Mouse (Mus musculus) heart, embryonic 15.5 days (tissue): ENCODE results near the gene Gif. TPM values are rescaled to one million over a fixed set of nuclear protein-coding genes. Genes with fewer than 3 reads are reported as not detected.

Experiments used
- ATAC-seq: fragments of 200-750 bp; cut with Nextera tagmentation; replicated peaks from 2 replicates; pipeline ENCODE4 v1.8.0; 2017; ENCODE audit warnings: low read depth, moderate TSS enrichment; ENCODE audit not compliant: insufficient number of reproducible peaks, insufficient read depth, low FRiP score
- H3K27ac ChIP-seq: fragments of 300-500 bp; sonication (generic); 2 replicates; pipeline ENCODE4 v1.5.1; 2015; ENCODE audit warnings: mild to moderate bottlenecking, inconsistent platforms
- H3K27me3 ChIP-seq: fragments of 300-500 bp; sonication (generic); 2 replicates; pipeline ENCODE4 v1.6.1; 2015; ENCODE audit warnings: inconsistent platforms
- H3K36me3 ChIP-seq: fragments of 300-500 bp; sonication (generic); 2 replicates; pipeline ENCODE4 v1.6.1; 2015; ENCODE audit warnings: mild to moderate bottlenecking, inconsistent platforms
- H3K4me1 ChIP-seq: fragments of 300-500 bp; sonication (generic); replicated peaks from 2 replicates; pipeline ENCODE4 v1.6.1; 2015; ENCODE audit warnings: inconsistent platforms
- H3K4me2 ChIP-seq: fragments of 300-500 bp; sonication (generic); 2 replicates; pipeline ENCODE4 v1.6.1; 2015; ENCODE audit warnings: inconsistent platforms, mild to moderate bottlenecking, moderate library complexity
- H3K4me3 ChIP-seq: fragments of 300-500 bp; sonication (generic); 2 replicates; pipeline ENCODE4 v1.5.1; 2015; ENCODE audit warnings: mild to moderate bottlenecking, inconsistent platforms
- H3K9ac ChIP-seq: fragments of 300-500 bp; sonication (generic); 2 replicates; pipeline ENCODE4 v1.6.1; 2015; ENCODE audit warnings: mild to moderate bottlenecking, inconsistent platforms
- H3K9me3 ChIP-seq: fragments of 300-500 bp; sonication (generic); replicated peaks from 2 replicates; pipeline ENCODE4 v1.6.1; 2016; ENCODE audit warnings: inconsistent platforms
- WGBS: fragments of 180-500 bp; shearing (Covaris S2); methylation state at CpG from one replicate; pipeline ENCODE4 v1.1.7; 2015; ENCODE audit warnings: mixed read lengths; 5-methylcytosine and 5-hydroxymethylcytosine counted together
- polyA plus RNA-seq: library from polyadenylated mRNA; unstranded; fragments of >200 nt; fragmentation: Nextera tagmentation; extraction: Ambion mirVana; gene quantifications from 2 replicates; pipeline ENCODE4 v1.2.1, GENCODE M21; 2015

Gif gene
- polyA plus RNA-seq, 1 experiment from 2014 or later = not detected

DNA sequence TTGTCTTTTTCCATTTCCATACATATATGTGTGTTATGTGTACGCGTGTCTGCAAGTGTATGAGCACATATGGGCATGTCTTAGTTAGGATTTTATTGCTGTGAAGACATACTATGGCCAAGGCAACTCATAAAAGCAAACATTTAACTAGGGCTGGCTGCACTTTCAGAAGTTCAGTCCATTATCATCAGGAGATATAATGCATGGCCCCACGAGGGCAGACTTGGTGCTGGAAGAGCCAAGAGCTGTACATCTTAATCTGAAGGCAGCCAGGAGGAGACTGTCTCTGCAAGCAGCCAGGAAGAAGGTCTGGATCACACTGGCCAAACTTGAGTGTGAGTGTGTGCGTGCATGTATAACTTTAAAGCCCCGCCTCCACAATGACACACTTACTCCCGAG, 47.1 kb downstream of the Gif start:
- Histone ChIP-seq H3K36me3 (no peaks in the 10 kb centered on the region), H3K4me3 (no peak overlapping the region), H3K27ac (no peak overlapping the region), H3K27me3 (no peaks in the 10 kb centered on the region), H3K9me3 (no peaks in the 10 kb centered on the region), H3K4me1 (no peaks in the 10 kb centered on the region), H3K9ac (no peak overlapping the region), H3K4me2 (no peak overlapping the region)
- 71% methylated on average over 6 of the region's 6 CpGs for WGBS
- ATAC-seq = no peak

DNA sequence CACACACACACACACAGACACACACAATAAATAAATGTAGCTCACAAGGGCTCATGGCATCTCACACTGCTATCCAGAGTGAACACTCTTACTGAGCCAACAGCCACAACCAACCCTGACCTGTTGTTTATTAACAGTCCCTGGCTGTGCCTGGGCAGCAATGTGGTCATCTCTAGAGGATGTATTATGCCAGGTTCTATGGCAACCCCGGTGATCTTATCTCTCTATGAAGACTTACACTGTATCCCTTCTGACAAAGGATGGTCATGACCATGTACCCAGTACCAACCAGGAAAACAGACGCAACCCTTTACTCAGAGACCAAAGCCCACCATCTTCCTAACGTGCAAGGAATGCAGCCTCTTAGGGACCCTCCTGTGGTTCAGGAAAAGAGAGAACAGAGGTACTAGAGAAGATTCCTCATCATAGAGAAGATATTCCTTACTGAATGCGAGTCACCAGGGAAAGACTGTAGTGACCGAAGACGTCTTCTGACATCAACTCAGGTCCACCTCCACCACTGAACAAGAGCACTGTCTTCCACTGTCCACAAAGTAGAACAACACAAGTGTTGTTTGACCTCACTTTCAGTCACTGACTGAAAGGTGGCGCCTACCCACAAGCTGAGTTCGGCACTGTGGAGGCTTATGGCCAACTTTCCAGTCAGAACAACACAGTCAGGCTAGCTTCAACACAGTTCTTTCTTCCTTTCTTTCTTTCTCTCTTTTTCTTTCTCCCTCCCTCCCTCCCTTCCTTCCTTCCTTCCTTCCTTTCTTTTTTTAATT, 53.4 kb downstream of the Gif start:
- no peak for ATAC-seq
- H3K36me3 ChIP-seq = no peaks in the 10 kb centered on the region
- H3K4me3 ChIP-seq = no peak overlapping the region
- 68% methylated on average over 8 of the region's 8 CpGs for WGBS
- no peaks in the 10 kb centered on the region for H3K27me3 ChIP-seq
- H3K27ac ChIP-seq = no peak overlapping the region
- no peak overlapping the region for H3K4me2 ChIP-seq
- no peak overlapping the region for H3K9ac ChIP-seq
- H3K4me1 ChIP-seq = no peaks in the 10 kb centered on the region
- no peaks in the 10 kb centered on the region for H3K9me3 ChIP-seq

DNA sequence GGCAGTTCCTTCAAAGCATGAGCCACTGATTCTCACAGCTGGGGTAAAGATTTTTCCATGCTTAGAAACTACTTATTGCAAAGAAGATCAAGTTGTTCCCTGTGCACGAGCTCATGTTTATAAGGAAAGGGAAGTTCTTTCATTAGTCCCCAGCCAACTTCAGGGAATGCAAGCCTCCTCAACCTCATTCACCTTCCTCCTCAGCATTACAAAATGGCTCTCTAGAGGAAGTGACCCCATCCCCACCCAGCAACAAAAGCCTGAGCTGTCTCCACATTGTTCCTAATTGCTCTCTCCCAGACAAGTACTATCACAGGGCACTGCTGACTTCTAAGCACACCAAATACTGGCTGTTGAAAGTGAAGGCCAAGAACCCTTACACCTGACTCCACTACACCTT, 57.1 kb downstream of the Gif start:
- 67% methylated on average over 1 of the region's 1 CpGs for WGBS
- no peak overlapping the region for H3K27ac ChIP-seq
- no peaks in the 10 kb centered on the region for H3K9me3 ChIP-seq
- no peak overlapping the region for H3K4me2 ChIP-seq
- ATAC-seq = no peak
- H3K4me3 ChIP-seq = no peak overlapping the region
- H3K36me3 ChIP-seq = no peaks in the 10 kb centered on the region
- H3K9ac ChIP-seq = no peak overlapping the region
- no peaks in the 10 kb centered on the region for H3K4me1 ChIP-seq
- no peaks in the 10 kb centered on the region for H3K27me3 ChIP-seq

DNA sequence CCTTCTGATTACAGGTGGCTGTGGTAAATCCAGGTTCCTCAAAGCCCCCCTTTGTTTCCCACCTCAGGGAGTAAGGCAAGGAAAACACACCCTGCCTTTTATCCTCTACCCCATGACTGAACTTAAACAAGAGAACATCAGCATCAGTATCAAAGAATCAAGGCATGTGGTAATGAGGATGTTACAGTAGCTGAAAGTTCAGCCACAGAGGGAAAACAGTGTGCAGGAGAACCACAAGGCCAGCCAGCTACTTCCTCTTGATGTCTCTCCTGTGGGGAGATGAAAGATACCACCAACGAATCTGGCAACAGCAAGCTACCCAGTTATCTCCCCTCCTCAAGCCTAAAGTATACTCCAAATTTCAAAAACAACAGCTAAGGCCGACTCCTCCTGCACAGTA, 59.9 kb downstream of the Gif start:
- no peak overlapping the region for H3K4me3 ChIP-seq
- no peak overlapping the region for H3K4me2 ChIP-seq
- H3K9me3 ChIP-seq = no peaks in the 10 kb centered on the region
- H3K9ac ChIP-seq = no peak overlapping the region
- no peaks in the 10 kb centered on the region for H3K36me3 ChIP-seq
- ATAC-seq = no peak
- H3K27me3 ChIP-seq = no peaks in the 10 kb centered on the region
- H3K27ac ChIP-seq = no peak overlapping the region
- 43% methylated on average over 2 of the region's 2 CpGs for WGBS
- peaks cover 7% of the 10 kb centered on the region; the same call in 1 of the 2 replicates for H3K4me1 ChIP-seq

DNA sequence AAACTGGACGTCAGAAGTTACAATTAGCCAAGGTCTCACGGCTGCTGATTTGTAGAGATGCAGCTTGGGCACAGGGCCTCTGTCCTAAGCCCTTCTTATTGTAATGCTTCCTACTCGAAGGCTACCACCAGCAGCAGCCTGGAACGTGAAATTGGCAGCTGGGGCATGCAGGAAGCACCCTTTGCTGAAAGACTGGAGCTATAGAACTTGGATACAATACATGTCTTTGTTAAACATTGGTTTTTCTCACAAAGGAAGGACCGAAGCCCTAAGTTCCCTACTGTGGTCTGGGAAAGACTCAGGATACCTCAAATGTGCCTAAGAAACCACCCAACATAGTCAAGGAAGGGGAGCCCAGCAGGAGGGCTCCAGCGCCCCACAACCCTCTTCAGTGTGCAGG, 60.5 kb downstream of the Gif start:
- Histone ChIP-seq H3K9me3 (no peaks in the 10 kb centered on the region), H3K27ac (no peak overlapping the region), H3K27me3 (no peaks in the 10 kb centered on the region), H3K9ac (no peak overlapping the region), H3K4me2 (no peak overlapping the region), H3K4me1 (peaks cover 8% of the 10 kb centered on the region; the same call in 1 of the 2 replicates), H3K4me3 (no peak overlapping the region), H3K36me3 (no peaks in the 10 kb centered on the region)
- ATAC-seq = no peak
- 65% methylated on average over 6 of the region's 6 CpGs for WGBS

DNA sequence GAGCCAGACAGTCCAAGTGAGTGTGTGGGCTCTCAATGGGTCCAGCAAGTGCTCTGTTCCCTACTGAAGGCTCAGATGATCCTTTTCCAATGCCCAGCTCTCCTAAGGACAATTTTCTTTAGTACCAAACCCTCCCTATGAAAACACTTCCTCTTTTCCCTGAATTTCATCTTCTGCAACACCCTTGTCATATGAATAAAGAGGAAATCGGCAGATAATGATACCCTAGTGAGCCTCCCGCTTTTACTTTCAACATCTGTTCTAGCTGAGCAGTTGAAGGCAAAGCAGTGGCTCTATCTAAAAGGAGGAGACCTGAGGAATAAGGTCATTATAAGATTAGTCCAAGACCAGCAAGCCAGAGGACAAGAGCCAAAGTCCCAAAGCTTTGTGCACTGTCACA, 61.1 kb downstream of the Gif start:
- Histone ChIP-seq H3K9me3 (no peaks in the 10 kb centered on the region), H3K4me2 (no peak overlapping the region), H3K36me3 (no peaks in the 10 kb centered on the region), H3K27me3 (no peaks in the 10 kb centered on the region), H3K4me3 (no peak overlapping the region), H3K27ac (no peak overlapping the region), H3K9ac (no peak overlapping the region), H3K4me1 (peaks cover 8% of the 10 kb centered on the region; the same call in 1 of the 2 replicates)
- 81% methylated on average over 2 of the region's 2 CpGs for WGBS
- ATAC-seq = no peak

DNA sequence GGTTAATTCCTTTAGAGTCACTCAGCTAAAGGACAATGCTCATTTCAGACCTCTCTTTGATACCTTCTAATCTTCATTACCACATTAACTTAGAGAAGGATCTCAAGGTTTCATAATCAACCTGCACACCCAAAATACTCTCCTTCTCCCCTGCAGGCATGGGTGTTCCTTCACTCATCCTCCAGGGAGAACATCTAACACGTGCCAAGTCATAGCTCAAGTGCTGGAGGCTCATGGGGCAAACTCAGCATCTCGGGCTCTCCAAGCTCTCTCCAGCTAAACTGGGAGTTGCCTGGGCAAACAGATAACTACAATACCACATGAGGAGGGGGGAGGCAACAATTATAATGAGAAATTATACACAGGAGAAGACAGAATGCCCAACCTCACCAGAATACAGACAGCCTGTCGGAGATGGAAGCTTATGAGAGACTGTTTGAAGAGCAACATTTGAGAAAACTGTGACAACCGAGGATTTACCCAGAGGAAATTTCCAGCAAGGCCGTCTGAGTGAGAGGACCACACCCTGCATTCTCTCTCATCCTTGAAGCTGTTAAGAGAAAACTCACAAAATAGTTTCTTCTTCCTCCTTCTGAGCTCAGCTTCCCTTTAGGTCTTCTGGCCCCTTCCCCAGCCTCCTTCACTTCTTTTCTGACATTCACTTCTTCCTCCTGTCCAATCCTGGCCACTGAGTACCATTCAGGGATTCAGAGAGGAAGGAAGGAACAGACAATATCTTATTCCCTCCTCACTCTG, 62.8 kb downstream of the Gif start:
- H3K4me3 ChIP-seq = no peak overlapping the region
- 0 out of 2 replicates have a peak, but pooled peaks cover 3% of the 10 kb centered on the region for H3K27me3 ChIP-seq
- ATAC-seq = no peak
- peaks cover 8% of the 10 kb centered on the region for H3K4me1 ChIP-seq
- H3K27ac ChIP-seq = no peak overlapping the region
- no peaks in the 10 kb centered on the region for H3K36me3 ChIP-seq
- H3K4me2 ChIP-seq = no peak overlapping the region
- no peaks in the 10 kb centered on the region for H3K9me3 ChIP-seq
- 70% methylated on average over 5 of the region's 5 CpGs for WGBS
- H3K9ac ChIP-seq = no peak overlapping the region

DNA sequence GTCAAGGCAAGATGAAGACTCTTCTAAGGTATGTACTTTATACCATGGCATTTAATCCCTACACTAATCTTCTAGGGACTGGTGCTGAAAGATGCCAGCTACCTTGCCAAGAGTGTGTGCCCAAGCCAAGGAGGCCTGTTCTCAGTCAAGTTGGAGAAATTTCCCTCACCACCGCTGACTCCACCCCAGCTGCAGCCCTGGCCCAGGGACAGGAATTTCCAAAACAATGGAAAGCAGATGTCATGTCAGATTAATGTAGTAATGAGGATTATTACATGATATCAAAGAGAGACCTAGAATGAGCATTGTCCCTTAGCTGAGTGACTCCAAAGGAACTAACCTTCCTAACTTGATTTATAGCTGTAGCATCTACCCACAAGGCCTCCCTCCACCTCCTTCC, 63.5 kb downstream of the Gif start:
- Histone ChIP-seq H3K36me3 (no peaks in the 10 kb centered on the region), H3K4me3 (no peak overlapping the region), H3K27me3 (0 out of 2 replicates have a peak, but pooled peaks cover 3% of the 10 kb centered on the region), H3K4me2 (no peak overlapping the region), H3K9ac (no peak overlapping the region), H3K4me1 (peaks cover 8% of the 10 kb centered on the region), H3K9me3 (no peaks in the 10 kb centered on the region), H3K27ac (no peak overlapping the region)
- ATAC-seq = no peak
- 66% methylated on average over 1 of the region's 1 CpGs for WGBS

DNA sequence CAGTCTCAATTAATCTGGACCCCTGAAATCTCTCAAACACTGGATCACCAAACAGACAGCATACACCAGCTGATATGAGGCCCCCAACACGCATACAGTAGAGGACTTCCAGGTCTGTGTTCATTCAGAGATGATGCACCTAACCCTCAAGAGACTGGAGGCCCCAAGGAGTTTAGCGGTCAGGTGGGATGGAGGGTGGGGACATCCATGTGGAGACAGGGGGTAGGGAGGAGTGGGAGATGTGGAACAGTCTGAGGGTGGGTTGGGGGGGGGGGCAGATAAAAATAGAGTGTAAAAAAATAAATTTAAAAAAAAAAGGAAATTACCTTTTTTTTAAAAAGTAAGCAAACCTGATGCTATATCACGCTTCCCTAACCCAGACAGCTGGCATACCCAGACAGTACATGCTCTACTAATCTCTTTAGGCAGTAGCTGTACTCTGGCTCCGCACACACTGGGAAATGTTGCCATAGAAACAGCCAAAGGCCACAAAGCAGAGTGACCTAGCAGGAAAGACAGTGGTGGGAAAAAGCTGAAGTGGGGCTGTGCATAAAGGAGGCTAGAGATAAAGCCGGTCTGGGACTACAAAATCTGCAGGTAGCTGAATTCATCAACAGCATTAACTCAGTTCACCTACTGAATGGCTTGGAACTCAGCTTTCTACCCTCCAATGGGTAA, 64.5 kb downstream of the Gif start:
- H3K27ac ChIP-seq = 0 out of 2 replicates have a peak overlapping the region, but pooled peaks have one; percentile 9
- peak; percentile 83 for ATAC-seq

More for the DNA sequence above, 64.5 kb downstream of the Gif start:
- H3K27me3 ChIP-seq = 0 out of 2 replicates have a peak, but pooled peaks cover 3% of the 10 kb centered on the region
- H3K9ac ChIP-seq = no peak overlapping the region
- no peak overlapping the region for H3K4me2 ChIP-seq
- no peaks in the 10 kb centered on the region for H3K9me3 ChIP-seq
- 40% methylated on average over 5 of the region's 5 CpGs for WGBS
- peaks cover 8% of the 10 kb centered on the region for H3K4me1 ChIP-seq
- H3K36me3 ChIP-seq = no peaks in the 10 kb centered on the region
- no peak overlapping the region for H3K4me3 ChIP-seq
